Mouse (Mus musculus) kidney, postnatal 14 days (tissue): ENCODE measurements around the gene Map2k1.
"Not testable (repeated sequence)": the region's sequence is repeated elsewhere in the genome, so short reads cannot be mapped to it uniquely, and the experiment has no call there.

ENCODE experiments used
- DNase-seq: peaks from one replicate; pipeline ENCODE4 v3.0.0; 2022; ENCODE audit warnings: mixed read lengths

The Map2k1 gene

GRCm38 (mm10) chr9:64253021-64253904 is at the start of gene Map2k1:
Gene Map2k1 (minus strand): TSS chr9:64253631.
- DNase-seq, result peak; percentile 100

GRCm38 (mm10) chr9:64303086-64303485 is 49.7 kb upstream of the Map2k1 start:
- not testable (repeated sequence) for DNase-seq

GRCm38 (mm10) chr9:64282404-64282987 is 29.1 kb upstream of the Map2k1 start:
- no peak for DNase-seq

- DNase-seq, result no peak
Observed at GRCm38 (mm10) chr9:64281781-64282178, 28.3 kb upstream of the Map2k1 start.

GRCm38 (mm10) chr9:64281105-64281780 is 27.8 kb upstream of the Map2k1 start, which contains the start of gene Tipin:
Gene Tipin (plus strand): TSS chr9:64281581.
- DNase-seq, result peak; percentile 96

GRCm38 (mm10) chr9:64278665-64279310 is 25.4 kb upstream of the Map2k1 start:
- no peak for DNase-seq

- DNase-seq, result peak; percentile 75
Observed at GRCm38 (mm10) chr9:64277706-64278105, 24.3 kb upstream of the Map2k1 start.

GRCm38 (mm10) chr9:64274919-64275318 is 21.5 kb upstream of the Map2k1 start:
- no peak for DNase-seq

GRCm38 (mm10) chr9:64274291-64274690 is 20.9 kb upstream of the Map2k1 start:
- DNase-seq, result no peak

GRCm38 (mm10) chr9:64273757-64274156 is 20.3 kb upstream of the Map2k1 start:
- DNase-seq, result no peak

GRCm38 (mm10) chr9:64272611-64273010 is 19.2 kb upstream of the Map2k1 start:
- DNase-seq, result peak; percentile 67

GRCm38 (mm10) chr9:64271249-64271648 is 17.8 kb upstream of the Map2k1 start:
- DNase-seq, result no peak

GRCm38 (mm10) chr9:64268836-64269235 is 15.4 kb upstream of the Map2k1 start:
- not testable (repeated sequence) for DNase-seq

- DNase-seq, result no peak
Observed at GRCm38 (mm10) chr9:64268196-64268595, 14.8 kb upstream of the Map2k1 start.

GRCm38 (mm10) chr9:64267231-64267630 is 13.8 kb upstream of the Map2k1 start:
- DNase-seq, result no peak

- no peak for DNase-seq
Observed at GRCm38 (mm10) chr9:64264813-64265212, 11.4 kb upstream of the Map2k1 start.

GRCm38 (mm10) chr9:64261023-64261422 is 7.6 kb upstream of the Map2k1 start:
- DNase-seq, result no peak

- no peak for DNase-seq
Observed at GRCm38 (mm10) chr9:64259906-64260305, 6.5 kb upstream of the Map2k1 start.

GRCm38 (mm10) chr9:64256204-64256603 is 2.8 kb upstream of the Map2k1 start:
- DNase-seq, result no peak

- no peak for DNase-seq
Observed at GRCm38 (mm10) chr9:64255422-64255821, 2.0 kb upstream of the Map2k1 start.

GRCm38 (mm10) chr9:64252591-64253020 is 825 bp downstream of the Map2k1 start:
- peak; percentile 48 for DNase-seq

GRCm38 (mm10) chr9:64250111-64250730 is 3.2 kb downstream of the Map2k1 start:
- no peak for DNase-seq
